Mouse (Mus musculus): Measurements from ENCODE around the gene Iqck.

GRCm38 (mm10) chr7:118902944-118903343 is 47.4 kb downstream of the Iqck start:
- TF ChIP-seq CTCF (IDR thresholded peaks at IDR 0.05; ENCODE audit: low read depth), result no peak
- no peak for TF ChIP-seq EP300 (IDR thresholded peaks at IDR 0.05; ENCODE audit: low read depth)

Data from liver, embryonic 14.5 days (tissue).